Mouse (Mus musculus): ENCODE measurements around the gene Heg1.

- TF ChIP-seq CTCF (conservative IDR thresholded peaks at IDR 0.05; ENCODE audit: low read length), result no peak
- TF ChIP-seq POU5F1 (IDR thresholded peaks at IDR 0.05; ENCODE audit: borderline replicate concordance, low read length), result no peak
- TF ChIP-seq NANOG (IDR thresholded peaks at IDR 0.05; ENCODE audit: borderline replicate concordance, low read length), result no peak
Measured at GRCm38 (mm10) chr16:33795887-33796286, 111.7 kb downstream of the Heg1 start.

All from E14TG2a.4 (cell line).